Mouse (Mus musculus) ovary, postnatal 14 days (tissue): ENCODE data around the gene Akr7a5.

ENCODE experiments used
- DNase-seq: peaks from one replicate; pipeline ENCODE4 v3.0.0; 2022; ENCODE audit warnings: low spot score

Akr7a5 gene

DNA sequence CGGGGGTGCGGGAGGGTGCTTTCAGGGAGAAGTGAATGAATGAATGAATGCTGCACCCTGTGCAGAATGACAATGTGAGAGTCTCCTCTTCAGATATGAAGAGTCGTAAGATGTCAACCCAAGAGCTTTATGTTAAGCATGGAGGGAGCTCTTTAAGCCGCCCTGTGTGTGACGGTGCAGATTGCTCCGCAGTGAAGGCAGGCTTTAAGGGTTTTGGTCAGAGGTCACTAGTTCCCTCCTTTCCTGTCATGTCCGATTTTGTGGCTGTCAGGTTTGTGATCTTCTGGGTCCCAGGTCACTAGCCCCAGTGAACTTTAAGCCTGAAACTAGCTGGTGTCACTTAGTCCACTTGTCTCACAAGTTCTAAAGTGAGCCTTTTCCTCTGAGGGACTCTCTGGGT lies 42.3 kb downstream of the Akr7a5 start:
- no peak for DNase-seq

GRCm38 (mm10) chr4:139357211-139357610 lies 46.7 kb downstream of the Akr7a5 start:
- DNase-seq = no peak

DNA sequence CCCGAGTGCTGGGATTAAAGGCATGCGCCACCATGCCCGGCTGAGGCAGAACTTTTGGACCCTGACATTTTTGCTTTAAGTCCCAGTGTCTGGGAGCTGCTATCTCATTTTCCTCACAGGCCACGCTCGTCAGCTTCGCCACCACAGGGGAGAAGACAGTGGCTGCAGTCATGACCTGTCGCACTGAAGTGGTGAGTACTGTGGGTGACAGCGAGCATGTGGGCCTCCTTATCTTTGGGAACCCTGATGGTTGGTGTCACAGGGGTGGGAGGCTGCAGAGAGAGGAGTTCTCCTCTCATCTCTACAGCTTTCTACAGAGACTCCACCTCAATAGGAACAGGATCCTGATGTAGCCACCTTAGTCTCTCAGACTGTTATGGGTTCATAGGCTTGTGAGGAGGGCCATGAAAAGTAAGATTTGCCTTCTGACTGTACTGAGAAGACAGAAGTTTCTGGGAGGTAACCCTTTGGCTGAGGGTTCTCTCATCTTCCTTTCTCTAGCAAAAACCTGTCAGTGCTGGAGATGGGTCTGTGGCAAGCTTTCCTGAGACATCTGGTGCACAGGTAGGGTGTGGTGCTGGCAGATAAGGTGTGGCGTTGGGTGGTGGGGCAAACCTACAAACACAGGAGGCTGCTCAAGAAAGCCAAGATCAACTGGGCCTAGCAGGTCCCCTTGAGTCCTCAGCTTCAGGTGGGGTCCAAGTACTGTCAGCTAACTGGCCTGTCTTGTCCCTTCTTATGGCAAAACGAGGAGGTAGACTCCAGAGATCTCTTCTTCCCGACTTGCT lies 50.4 kb downstream of the Akr7a5 start:
- no peak for DNase-seq

DNA sequence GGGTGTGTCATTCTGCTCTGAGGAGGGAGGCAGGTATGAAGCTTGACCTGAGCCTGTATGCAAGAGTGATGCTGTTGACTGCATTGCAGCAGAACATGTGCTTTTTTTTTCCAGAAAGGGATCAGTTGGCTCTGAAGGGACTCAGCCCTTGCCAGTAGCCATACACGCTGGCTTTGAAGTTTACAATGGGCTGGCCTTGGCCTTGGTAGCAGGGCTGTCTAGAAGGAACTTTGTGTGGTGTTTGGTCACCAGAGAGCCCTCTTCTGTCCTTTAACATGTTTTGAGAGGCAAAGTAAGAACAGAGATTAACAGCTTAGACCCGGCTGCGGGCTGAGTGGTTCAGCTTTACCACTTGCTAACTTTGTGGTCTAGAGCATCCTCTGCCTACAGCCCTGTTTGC lies 56.8 kb downstream of the Akr7a5 start:
- DNase-seq = no peak
